Mouse (Mus musculus) cerebellum, adult 2 months (tissue): Measurements from ENCODE around the gene Flnb. TPM values are rescaled to one million over a fixed set of nuclear protein-coding genes. Genes with fewer than 3 reads are reported as not detected.

Experiments used
- DNase-seq, 2 experiments: peaks; one replicate each; pipeline ENCODE4 v3.0.0; 2021
- H3K27ac ChIP-seq: fragments of 200-500 bp; 2 replicates; pipeline ENCODE4 v1.5.1; 2012; ENCODE audit warnings: low read length, control low read depth, inconsistent platforms; ENCODE audit not compliant: insufficient read depth
- H3K27me3 ChIP-seq: fragments of 200-500 bp; 2 replicates; pipeline ENCODE4 v1.6.1; 2012; ENCODE audit warnings: inconsistent platforms, mild to moderate bottlenecking, low read length, moderate library complexity; ENCODE audit not compliant: control insufficient read depth, insufficient read depth
- H3K4me1 ChIP-seq: fragments of 200-500 bp; 2 replicates; pipeline ENCODE4 v1.6.1; 2011; ENCODE audit warnings: low read length; ENCODE audit not compliant: control insufficient read depth, insufficient read depth
- H3K4me3 ChIP-seq: fragments of 200-500 bp; replicated peaks from 2 replicates; pipeline ENCODE3; 2011; ENCODE audit warnings: mild to moderate bottlenecking, low read depth, low read length, control low read depth; ENCODE audit not compliant: insufficient read depth
- CTCF ChIP-seq: fragments of 200-500 bp; IDR thresholded peaks from 2 replicates; pipeline ENCODE4 v1.5.1; 2011; ENCODE audit warnings: low read depth, mild to moderate bottlenecking, control low read depth, low read length, moderate library complexity, borderline replicate concordance; ENCODE audit not compliant: insufficient read depth
- POLR2A ChIP-seq: fragments of 200-500 bp; IDR thresholded peaks from 2 replicates; pipeline ENCODE4 v1.6.1; 2011; ENCODE audit warnings: low read length, control low read depth, borderline replicate concordance; ENCODE audit not compliant: insufficient read depth
- WGBS: fragments of 180-500 bp; shearing (Covaris S2); methylation state at CpG from one replicate; pipeline ENCODE4 v1.1.7; 2018; 5-methylcytosine and 5-hydroxymethylcytosine counted together
- polyA plus RNA-seq: library from polyadenylated mRNA; depleted of rRNA; stranded (reverse); fragments of >200 nt; gene quantifications from 2 replicates; pipeline ENCODE4 v1.2.3, GENCODE M21; 2012

The Flnb gene
- polyA plus RNA-seq, 1 experiment = 33.0 TPM

DNA sequence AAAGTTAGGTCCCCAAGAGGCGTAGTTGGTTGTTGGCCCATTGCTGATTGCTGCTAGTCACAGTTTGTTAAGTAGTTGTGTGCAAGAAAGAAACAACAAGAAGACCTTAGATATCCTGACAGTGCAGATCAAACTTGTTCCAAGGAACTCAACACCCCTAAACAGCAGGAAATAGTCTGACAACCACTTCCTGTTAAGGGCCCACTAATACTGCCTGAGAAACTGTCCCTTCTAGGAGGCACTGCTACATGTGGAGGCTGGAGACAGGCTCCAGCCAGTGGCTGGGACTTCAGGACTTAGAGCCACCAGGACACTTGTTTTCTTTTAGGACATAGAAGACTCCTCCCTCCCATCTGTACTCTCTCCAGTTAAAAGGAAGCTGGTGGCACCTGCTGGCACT is 159.7 kb downstream of the Flnb start:
- DNase-seq = no peak
- Histone ChIP-seq H3K27me3 (no peaks in the 10 kb centered on the region), H3K4me1 (no peaks in the 10 kb centered on the region), H3K4me3 (no peak overlapping the region), H3K27ac (no peak overlapping the region)
- WGBS = 100% methylated on average over 1 of the region's 1 CpGs
- TF ChIP-seq POLR2A (no peak), CTCF (no peak)

DNA sequence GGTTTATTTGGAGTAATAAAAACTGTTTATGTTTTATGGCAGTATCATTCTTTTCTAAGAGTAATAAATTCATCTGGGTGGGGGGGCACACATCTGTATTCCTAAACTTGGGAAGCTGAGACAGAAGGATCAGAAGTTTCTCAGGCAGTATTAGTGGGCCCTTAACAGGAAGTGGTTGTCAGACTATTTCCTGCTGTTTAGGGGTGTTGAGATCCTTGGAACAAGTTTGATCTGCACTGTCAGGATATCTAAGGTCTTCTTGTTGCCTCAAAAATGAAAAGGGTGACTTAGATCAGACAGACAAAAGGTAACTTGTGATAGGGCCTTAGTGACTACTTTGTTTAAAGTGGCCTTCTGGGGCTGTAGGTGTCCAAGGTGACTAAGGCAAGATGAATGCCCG is 160.4 kb downstream of the Flnb start:
- 85% methylated on average over 1 of the region's 1 CpGs for WGBS
- no peak overlapping the region for H3K27ac ChIP-seq

DNA sequence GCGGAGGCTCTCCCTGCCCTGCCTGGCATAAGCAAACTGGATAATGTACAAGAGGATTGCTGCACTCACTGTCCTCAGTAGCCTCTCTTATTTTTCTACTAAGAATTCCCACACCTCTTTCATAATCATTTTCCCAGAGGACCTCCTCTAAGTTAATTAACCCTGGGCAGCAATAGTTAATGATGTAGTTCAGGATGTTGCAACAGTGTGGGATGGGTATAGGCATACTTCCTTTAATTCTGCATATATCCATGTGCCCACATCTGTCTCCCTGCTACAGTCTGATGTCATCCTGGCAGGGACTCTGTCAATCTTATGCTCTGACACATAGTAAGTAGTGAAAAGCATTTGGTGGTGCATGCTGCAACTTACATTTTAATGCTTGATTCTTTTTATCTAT is 163.5 kb downstream of the Flnb start:
- TF ChIP-seq CTCF (no peak), POLR2A (no peak)
- WGBS = 95% methylated on average over 1 of the region's 1 CpGs

More for the DNA sequence above, 160.4 kb downstream of the Flnb start:
- no peak for DNase-seq
- Histone ChIP-seq H3K4me3 (no peak overlapping the region), H3K4me1 (no peaks in the 10 kb centered on the region), H3K27me3 (no peaks in the 10 kb centered on the region)
- TF ChIP-seq POLR2A = no peak
- TF ChIP-seq CTCF = no peak

DNA sequence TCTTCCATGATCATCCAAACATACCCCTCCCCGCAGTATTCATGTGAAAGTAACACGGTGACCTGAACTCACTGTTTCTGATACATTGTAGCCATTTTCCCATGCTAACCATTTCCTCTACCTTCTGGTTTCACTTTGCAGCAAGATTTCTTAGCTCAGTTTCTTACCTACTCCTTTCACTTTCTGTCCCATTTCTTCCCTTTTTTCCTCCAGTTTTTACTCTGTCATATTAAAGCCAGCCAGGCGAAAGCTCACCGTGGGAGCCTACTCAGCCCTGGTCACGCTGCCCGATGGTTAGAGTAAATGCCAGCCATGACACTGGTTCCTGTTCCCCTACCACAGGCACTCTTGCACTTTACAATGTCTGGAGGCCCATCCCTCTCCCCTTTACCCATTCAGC is 169.2 kb downstream of the Flnb start:
- TF ChIP-seq CTCF (no peak), POLR2A (no peak)
- no peak overlapping the region for H3K4me3 ChIP-seq
- H3K4me1 ChIP-seq = no peaks in the 10 kb centered on the region
- no peak overlapping the region for H3K27ac ChIP-seq
- DNase-seq = no peak
- no peaks in the 10 kb centered on the region for H3K27me3 ChIP-seq
- WGBS = 89% methylated on average over 6 of the region's 6 CpGs

More for the DNA sequence above, 163.5 kb downstream of the Flnb start:
- Histone ChIP-seq H3K27ac (no peak overlapping the region), H3K4me1 (no peaks in the 10 kb centered on the region), H3K27me3 (no peaks in the 10 kb centered on the region), H3K4me3 (no peak overlapping the region)
- no peak for DNase-seq

DNA sequence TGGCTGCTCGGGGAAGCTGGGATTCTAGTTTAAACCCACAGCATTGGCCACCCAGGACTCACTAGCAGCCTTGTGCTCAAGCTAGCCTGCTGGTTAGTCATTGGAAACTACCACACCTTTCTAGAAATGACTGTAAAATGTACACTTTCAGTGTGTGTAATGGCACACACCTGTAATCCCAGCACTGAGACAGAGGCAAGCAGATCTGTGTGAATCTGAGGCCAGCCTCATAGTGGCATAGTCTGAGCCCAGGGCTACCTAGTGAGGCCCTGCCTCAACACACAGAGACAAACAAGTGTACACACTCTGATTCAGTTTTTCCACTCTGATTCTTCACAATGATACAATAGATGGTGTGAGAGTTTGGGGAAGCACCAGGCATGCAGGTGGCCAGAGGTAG is 171.6 kb downstream of the Flnb start:
- no peak overlapping the region for H3K4me3 ChIP-seq
- no peak overlapping the region for H3K27ac ChIP-seq
- DNase-seq = no peak
- TF ChIP-seq CTCF (no peak), POLR2A (no peak)
- 63% methylated on average over 1 of the region's 1 CpGs for WGBS
- no peaks in the 10 kb centered on the region for H3K4me1 ChIP-seq
- H3K27me3 ChIP-seq = no peaks in the 10 kb centered on the region

DNA sequence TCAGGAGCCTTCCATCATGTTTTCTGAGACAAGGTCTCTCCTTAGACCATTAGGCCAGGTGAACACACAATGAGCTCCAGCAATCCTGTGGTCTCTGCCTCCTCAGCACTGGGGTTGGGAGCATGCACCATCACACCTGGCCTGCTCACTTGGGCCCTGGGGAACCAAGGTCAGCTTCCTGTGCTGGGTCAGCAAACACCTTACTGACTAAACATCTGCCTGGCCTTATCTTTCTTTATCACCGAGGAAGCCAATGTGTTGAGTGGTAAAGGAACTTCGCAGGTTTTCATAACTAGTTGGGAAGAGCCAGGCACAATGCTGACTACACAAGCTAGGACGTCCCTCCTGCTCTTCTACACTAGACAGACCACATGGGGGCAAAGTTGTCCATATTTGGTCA is 172.2 kb downstream of the Flnb start:
- no peaks in the 10 kb centered on the region for H3K27me3 ChIP-seq
- WGBS = 81% methylated on average over 3 of the region's 3 CpGs
- no peak for TF ChIP-seq POLR2A
- no peak for TF ChIP-seq CTCF

GRCm38 (mm10) chr14:7991108-7991776 is 173.5 kb downstream of the Flnb start:
- Histone ChIP-seq H3K4me3 (no peak overlapping the region), H3K27ac (no peak overlapping the region), H3K27me3 (no peaks in the 10 kb centered on the region), H3K4me1 (no peaks in the 10 kb centered on the region)
- TF ChIP-seq CTCF (no peak), POLR2A (no peak)
- 66% methylated on average over 5 of the region's 5 CpGs for WGBS
- DNase-seq = no peak

More for the DNA sequence above, 172.2 kb downstream of the Flnb start:
- Histone ChIP-seq H3K4me1 (no peaks in the 10 kb centered on the region), H3K4me3 (no peak overlapping the region), H3K27ac (no peak overlapping the region)
- no peak for DNase-seq

DNA sequence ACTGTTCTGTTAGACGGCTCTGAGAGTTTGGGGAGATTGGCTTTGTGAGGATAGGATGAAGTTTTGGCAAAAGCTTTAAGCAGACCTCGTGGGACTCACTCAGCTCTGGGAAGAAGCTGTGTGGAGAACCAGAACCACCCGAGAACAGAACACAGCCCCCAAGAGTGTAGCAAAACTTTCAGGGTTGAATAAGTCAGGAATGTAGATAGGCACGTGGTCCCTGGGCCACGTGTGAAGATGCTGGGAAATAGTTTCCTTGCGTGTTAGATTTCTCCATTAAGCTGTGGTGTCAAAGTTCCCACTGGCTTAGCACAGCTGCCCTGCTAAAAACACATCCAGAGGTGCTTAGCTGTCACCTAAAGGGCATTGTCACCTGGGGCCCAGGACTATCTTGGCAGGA is 174.4 kb downstream of the Flnb start:
- Histone ChIP-seq H3K4me1 (no peaks in the 10 kb centered on the region), H3K27me3 (no peaks in the 10 kb centered on the region), H3K27ac (no peak overlapping the region), H3K4me3 (no peak overlapping the region)
- TF ChIP-seq CTCF = no peak
- TF ChIP-seq POLR2A = no peak
- no peak for DNase-seq
- WGBS = 62% methylated on average over 6 of the region's 6 CpGs

- no peak for DNase-seq
- 80% methylated on average over 8 of the region's 8 CpGs for WGBS
- Histone ChIP-seq H3K4me1 (no peaks in the 10 kb centered on the region), H3K27me3 (no peaks in the 10 kb centered on the region), H3K4me3 (no peak within 1 kb of the TSS), H3K27ac (no peak within 1 kb of the TSS)
- TF ChIP-seq POLR2A = no peak
- no peak for TF ChIP-seq CTCF
These were observed 176.6 kb downstream of the Flnb start, which contains the start of gene Dnase1l3 for GRCm38 (mm10) chr14:7994271-7994767. Gene Dnase1l3 (minus strand): TSS chr14:7994573.
